Mouse (Mus musculus) ES-Bruce4 (cell line): ENCODE results near the gene Rpl13.

Experiments used
- CTCF ChIP-seq: IDR thresholded peaks from one replicate; pipeline ENCODE4 v1.8.1; 2011; ENCODE audit warnings: low read depth, low read length
- EP300 ChIP-seq: IDR thresholded peaks from 2 replicates; pipeline ENCODE4 v1.6.1; 2011; ENCODE audit warnings: low read depth, low read length; ENCODE audit not compliant: insufficient read depth

GRCm38 (mm10) chr8:123103285-123103684 is 1.1 kb downstream of the Rpl13 start:
- TF ChIP-seq CTCF (no peak), EP300 (no peak)
